Mouse (Mus musculus): ENCODE measurements around the gene Ddx54. TPM values are rescaled to one million over a fixed set of nuclear protein-coding genes. Genes with fewer than 3 reads are reported as not detected.

Ddx54 gene
- total RNA-seq (2021) = 10 to 100 TPM; 22.2 to 24.3 TPM

DNA sequence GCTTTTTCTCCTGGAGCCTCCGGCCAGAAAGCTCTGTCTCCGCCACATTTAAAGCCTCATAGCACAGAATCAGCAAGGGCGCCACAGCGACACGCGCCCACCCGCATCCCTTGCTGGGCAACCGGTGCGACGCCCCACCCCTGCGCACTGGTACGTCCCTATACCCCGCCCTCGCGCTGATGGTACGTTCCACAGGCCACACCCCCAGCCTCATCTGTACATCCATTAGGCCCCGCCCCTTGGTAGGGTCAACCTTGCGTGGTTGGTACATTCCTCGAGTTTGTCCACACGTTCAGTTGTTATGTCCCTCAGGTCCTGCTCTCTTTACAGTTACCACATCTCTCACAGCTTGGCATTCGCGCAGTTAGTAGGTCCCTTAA is at the start of gene Ddx54, which contains the start of gene Rita1:
Gene Ddx54 (plus strand): TSS at position 298 of the 380 bp plus-strand sequence.
Gene Rita1 (minus strand): TSS at position 148 of the 380 bp plus-strand sequence.
- DNase-seq = peak; percentile 97 to 99
- intact Hi-C loops (cut with DNase I) = no loop called here

DNA sequence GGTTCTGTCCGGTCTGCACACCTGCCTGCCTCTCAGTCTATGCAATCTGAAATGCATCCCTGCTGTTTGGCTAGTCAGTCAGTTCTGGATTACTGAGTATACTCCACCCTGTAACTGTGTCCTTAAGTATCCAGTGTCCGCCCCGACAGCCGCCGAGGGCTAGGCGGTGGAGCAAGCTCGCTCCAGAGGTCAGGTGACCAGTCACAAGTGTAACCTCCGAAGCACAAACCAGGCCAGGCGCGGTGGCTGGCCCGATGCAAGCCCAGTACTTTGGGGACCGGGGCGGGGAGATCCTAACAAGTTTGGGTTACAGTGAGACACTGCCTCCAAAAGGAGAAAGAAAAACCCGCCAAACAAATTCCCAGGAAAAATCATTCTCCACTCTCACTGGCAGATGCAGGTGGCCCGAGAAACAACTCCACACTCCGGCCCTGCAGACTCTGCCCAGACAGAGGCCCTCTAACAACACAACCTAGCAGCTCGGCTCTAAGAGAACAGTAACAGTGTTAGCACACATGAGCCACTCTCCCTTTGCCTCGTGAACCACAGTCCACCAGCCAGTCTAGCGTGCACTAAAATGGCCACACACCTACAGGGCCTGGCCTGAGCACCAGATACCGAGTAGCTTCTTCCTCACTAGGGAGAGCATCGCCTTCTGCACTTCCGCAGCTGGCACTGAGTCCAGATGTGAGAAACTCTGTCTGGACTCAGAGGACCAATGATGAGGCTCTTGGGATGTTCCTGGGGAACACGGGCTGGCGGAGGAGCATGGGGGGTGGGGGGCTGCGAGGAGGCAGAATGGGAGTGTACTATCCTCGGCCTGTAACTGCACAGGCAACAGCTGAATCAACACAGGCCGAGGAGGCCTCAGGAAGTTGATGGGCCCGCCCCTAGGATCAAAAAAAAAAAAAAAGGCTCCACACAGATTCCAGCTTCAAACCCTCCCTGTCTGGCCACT is 49.3 kb upstream of the Ddx54 start:
- intact Hi-C loops (cut with DNase I) = loop anchor here (5.0 kb wide), 1 partner anchor 46 kb away; no protein-coding TSS in a partner anchor
- DNase-seq = peak; percentile 64 to 68

DNA sequence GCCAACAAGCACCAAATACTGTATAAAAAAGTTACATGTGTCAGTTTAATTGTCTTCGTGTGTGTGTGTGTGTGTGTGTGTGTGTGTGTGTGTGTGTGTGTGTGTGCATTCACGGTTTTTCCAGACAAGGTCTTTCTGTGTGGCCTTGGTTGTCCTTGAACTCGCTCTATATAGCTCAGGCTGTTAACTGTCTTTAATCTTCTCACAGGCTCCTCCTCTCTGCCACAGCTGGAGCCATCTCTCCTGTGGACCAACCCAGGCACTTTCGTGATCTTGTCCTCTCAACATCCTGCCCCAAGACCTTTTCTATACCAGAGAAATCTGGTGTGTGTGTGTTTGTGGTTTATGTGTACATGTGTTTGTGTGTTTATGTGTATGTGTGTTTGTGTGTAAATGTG is 48.6 kb upstream of the Ddx54 start:
- DNase-seq = no peak
- intact Hi-C loops (cut with DNase I) = loop anchor here (5.0 kb wide), 1 partner anchor 47 kb away; no protein-coding TSS in a partner anchor

DNA sequence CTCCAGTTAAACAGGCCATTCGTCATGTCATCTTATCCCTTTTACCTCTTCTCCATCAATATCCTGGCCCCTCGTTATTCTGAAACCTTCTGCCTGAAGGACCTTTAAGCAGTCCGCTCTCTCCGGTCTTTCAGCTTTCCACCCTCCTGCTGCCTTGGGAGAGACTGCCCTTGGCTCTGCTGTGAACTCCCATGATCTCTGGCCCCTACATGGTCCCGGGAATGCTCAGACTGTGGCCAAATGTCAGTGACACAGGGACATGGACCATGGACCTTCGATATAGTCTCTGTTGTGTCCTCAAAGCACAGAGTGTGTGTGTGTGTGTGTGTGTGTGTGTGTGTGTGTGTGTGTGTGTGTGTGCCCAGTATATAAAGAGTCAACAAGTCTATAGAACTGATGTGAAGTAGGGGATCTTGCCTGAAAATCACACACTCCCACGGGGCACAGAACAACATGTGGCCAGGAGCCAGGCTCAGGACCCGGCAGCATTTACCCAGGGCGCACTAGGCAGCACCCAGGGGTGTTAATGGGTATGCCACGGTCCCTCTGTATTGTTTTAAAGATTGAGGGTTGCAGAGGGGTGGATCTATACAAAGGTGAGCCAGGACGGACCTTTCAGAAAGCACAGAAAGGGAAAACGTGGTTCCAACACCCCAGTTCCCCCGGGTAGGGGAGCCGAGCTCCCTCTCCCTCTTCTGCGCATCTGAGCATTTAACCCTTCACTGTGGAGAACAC is 47.2 kb upstream of the Ddx54 start:
- no peak for DNase-seq
- intact Hi-C loops (cut with DNase I) = no loop called here

DNA sequence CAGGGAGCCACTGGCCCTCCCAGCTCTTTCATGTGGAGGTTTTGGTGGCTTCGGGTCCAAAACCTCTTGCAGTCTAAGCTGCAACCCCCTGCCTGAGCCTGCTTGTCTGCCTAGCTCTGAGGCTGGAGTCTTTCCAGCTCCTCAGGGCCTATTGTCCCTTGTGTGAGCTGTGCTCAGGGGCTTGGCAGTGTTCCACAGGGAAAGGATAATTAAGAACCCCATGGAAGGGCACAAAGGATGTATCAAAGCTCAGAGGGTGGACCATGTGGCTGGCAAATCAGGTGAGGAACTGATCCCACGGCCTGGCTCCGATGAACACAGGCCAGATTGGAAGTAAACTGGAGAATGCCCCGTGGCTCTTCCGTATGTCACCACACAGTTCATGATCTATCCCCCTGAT is 46.4 kb upstream of the Ddx54 start:
- no peak for DNase-seq
- intact Hi-C loops (cut with DNase I) = no loop called here

DNA sequence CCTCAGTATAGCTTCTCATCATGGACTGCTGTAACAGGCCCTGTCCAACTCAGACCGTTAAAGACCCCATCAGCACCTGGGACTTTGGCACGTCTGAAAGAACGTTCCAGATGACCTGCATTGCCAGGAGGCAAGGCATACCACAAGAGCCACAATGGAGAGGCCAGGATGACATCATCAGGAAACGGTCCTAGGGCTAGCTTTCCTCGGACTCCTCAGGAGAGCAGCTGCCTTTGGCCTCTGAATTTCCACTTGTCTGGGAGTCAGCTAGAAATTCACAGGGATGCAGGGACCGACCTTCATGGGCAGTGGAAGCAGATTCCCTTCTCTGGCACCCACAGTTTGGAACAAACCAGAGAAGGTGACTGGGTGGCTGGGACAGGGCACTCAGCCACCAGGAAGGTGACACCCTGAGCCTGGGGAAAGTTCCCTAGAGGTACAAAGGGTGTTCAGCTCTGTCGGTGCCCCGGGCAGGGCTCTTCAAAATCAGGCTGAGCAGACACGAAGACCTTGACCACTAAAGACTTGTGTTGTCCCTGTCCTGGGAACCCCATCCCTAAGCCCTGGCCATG is 45.8 kb upstream of the Ddx54 start:
- intact Hi-C loops (cut with DNase I) = no loop called here

DNA sequence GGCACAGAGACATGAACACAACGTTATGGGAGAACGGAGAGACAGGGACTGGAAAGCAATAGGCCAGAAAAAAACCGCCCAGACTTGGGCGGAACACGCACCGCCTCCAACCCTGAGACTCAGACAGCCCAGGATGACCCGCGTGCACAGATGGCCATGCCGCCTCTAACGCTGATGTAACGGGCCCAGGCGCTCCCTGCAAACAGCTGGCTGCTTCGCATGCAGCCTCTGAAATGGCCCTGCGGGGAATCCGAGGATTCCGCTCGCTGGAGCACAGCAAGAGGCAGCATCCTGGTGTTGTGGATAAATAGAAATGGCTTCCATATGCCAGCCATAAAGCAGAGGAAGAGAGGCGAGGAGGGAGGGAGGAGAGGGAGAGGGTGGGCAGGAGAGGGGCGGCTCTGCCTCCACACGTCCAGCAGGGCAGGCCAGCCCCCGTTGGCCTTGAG is 45.3 kb upstream of the Ddx54 start:
- DNase-seq = peak; percentile 52 to 68
- intact Hi-C loops (cut with DNase I) = no loop called here

More for the DNA sequence above, 45.8 kb upstream of the Ddx54 start:
- peak in 1 of 2 experiments; percentile 60 for DNase-seq

DNA sequence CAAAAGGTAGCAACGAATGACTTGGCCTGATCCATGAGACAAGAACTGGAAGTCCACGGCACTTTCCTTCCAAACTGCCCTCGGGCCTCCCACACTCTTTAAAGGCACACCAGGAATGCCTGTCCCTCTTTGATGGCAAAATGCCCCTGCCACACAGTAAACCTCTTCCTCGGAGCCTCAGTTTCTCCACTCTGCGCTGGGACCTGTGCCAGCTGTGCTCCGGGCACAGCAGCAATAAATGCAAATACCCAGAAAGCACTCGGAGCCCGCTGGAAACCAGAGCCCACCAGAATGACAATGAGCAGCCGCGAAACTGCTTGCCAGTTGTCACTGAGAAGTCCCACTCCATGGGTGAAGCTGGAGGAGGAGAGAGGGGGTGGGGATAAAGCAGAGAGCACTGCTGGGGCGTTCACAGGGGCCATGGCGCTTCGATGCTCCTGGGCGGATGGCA is 44.8 kb upstream of the Ddx54 start:
- DNase-seq = no peak
- intact Hi-C loops (cut with DNase I) = loop anchor here (2.0 kb wide), 1 partner anchor 19 kb away; no protein-coding TSS in a partner anchor

DNA sequence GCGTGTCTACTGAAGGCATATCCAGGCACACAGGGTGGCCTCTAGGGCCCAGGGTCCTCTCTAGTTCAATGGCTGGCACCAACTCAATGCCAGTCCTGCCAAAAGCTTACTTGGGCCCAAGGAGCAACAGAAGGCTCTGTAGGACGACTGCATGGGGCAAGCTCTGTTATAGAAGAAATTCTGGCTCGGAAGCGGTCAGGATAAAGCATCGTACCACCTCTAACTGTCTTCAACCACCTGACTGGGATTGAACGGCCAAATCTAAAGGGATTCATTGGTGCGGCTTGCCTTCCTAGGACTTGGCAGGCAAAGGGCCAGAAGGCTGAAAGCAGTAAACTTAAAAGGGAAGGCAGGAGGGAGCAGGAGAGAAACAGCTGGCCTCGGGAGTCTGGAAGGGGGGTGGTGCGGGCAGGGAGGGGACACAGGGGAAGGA is 44.2 kb upstream of the Ddx54 start:
- intact Hi-C loops (cut with DNase I) = loop anchor here (2.0 kb wide), 1 partner anchor 18 kb away; no protein-coding TSS in a partner anchor
- DNase-seq = no peak

DNA sequence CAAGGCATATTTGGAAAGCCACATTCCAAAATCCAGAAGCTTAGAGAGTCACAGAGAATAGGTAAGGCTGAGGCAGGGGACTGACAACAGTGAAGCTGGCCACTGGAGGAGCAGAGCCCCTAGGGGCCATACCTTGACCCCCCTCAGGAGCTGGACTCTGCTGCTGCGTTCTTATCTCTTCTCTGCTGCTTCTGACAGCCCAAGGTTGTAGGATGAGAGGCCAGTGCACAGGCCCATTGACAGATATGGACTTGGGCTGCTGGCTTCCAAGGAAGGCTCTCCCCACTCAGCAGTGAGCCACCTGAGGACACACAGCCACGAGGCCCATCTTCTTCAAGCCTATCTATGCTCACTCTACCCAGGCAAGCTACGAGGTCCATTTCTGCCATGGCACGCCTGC is 43.6 kb upstream of the Ddx54 start:
- intact Hi-C loops (cut with DNase I) = loop anchor here (2.0 kb wide), 1 partner anchor 18 kb away; no protein-coding TSS in a partner anchor
- no peak for DNase-seq

DNA sequence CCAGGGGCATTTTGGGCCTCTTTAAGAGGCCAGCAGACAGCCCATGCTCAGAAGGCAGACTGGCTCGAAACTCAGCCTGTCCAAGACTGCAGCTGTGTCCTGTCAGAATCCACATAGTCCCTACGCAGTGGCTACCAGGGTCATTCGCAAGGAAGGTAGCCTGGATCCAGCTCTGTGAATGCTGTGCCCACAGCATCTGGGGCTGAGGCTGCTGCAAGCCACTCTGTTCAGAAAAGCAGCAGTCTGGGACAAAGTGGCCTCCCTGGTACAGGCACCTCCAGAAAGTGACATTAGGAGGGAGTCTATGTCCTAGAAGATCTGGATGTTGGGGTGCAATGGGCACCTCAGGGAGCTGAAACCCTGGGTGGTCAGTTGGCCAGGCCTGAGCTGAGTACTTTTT is 42.7 kb upstream of the Ddx54 start:
- no peak for DNase-seq
- intact Hi-C loops (cut with DNase I) = loop anchor here (2.0 kb wide), 1 partner anchor 17 kb away; no protein-coding TSS in a partner anchor

DNA sequence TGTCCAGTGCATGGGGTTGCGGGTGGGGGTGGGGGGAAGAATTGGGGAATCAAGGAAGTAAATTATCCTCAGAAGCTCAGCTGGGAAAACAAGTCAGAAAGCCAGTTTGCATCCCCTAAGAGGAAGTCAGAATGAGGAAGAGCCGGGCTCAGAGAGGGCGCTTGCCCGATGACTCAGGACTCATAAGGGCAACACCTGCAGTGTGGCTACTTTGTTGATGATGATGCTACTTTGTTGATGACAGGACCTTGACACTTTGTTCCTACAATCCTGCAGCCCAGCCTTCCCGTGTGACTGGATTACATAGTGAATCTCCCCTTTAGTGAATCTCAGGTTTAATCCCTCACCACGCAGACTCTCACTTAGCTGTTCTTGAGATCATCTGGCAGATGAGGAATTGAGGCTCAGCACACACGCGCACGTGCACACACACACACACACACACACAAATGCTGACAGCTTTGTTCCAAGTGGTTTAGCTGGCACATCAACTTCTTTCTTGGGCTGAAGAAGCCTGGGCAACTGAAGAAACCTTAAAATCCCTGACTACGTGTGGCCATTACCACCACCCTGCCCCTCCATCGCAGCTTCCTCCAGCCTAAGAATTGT is 42.1 kb upstream of the Ddx54 start:
- intact Hi-C loops (cut with DNase I) = no loop called here
- no peak for DNase-seq

DNA sequence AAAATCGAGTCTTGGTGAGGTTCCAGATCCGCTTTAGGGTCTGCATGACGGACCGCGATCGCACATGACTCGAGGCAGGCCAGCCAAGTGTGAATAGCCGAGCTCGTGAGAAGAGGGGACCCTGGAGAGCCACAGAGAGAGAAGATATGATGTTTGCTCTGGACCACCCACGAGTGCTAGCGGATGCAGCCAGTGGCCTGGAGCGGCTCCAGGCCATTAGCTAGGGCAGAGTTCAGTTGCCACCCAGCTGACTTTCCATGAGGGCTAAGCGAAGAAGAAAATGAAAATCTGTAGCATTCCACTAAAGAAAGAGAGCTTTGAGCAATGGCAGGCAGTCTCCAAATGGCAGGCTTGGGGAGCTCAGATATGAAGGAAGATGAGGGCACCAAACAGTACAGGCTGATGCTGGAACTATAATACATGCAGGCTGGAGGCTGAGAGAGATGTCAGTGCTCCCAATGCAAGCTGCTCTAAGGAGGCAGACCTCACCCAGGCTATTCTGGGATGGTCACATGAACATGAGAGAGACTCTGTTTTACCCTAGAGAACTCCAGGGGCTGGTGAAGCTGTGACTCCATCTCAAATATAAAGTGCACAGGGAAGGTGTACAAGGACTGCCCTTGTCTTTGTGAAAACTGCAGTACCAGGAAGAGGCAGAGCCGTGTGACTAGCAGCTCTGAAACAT is 41.3 kb upstream of the Ddx54 start:
- intact Hi-C loops (cut with DNase I) = no loop called here
- no peak for DNase-seq

DNA sequence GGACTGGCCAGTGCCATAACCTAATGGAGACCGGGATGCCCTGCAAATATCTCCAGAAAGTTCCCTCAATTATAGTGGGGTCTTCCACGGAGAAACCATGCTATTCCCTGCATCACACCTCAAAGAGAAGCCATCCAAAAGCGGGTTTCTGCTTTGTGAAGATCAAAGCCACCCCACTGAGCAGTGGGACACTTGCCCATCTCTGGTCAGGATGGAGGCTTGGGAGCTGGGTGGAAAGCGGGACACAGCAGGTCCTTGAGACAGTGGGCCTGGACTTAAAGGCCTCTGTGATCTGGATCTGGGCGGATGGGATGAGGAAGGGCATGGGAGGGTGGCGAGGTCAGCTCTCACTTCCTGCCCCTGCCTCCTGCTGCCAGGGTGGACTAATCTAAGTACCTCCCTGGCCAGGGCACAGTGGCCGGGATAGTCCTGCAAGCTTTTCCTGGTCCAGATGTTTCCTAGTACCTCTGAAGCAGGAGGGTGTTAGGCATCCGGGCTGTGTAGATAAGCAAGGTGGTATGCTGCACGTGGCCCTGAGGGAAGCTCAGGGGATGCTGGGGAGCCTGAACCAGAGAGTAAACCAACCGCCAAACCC is 38.0 kb upstream of the Ddx54 start:
- intact Hi-C loops (cut with DNase I) = no loop called here
- no peak for DNase-seq

DNA sequence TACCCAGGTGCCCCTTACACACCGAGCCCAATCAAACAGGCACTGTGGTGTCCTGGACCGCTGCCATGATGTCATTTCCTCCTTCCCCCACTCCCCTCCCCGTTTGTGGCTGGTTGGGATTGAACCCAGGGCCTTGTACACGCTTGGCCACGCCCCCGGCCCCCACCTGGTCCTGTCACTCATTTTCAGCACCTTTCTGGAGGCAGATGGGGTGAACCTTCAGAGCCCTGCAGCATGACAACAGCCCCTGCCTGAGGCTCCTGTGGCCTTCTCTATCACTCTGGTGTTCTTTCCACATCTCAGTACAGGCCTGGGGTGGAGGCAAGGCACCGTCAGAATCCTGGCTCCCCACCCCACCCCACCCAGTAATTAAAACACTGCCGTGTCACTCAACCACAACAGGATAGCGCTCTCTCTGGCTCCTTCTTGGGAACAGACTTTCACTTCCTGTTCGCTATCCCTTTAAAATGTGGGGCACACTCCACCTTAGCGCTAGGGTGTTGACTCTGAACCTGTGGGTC is 35.7 kb upstream of the Ddx54 start:
- DNase-seq = no peak
- intact Hi-C loops (cut with DNase I) = no loop called here

DNA sequence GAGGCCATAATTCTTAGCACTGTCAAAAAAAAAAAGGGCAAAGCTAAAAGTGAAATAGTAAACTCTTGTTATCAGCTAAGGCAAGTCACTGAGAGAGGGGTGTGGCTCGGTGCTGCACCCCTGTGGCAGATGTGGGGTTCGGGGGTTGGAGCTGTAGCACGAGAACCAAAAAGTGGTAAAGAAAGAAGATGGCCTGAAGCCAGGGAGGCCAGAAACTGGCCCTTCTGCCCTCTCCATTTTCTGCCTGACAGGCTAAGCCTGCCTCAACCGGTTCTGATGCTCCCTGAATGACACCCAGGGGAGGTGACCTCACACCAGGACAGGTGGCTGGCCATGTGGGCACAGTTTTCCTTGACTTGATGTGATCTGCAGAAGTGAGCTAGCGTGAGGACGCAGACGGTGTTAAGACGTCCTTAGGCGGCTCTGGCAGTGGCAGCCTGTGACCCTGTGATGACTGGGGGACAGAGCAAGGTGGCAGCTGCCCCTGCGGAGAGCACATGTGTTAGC is 34.6 kb upstream of the Ddx54 start:
- no peak for DNase-seq
- intact Hi-C loops (cut with DNase I) = no loop called here

DNA sequence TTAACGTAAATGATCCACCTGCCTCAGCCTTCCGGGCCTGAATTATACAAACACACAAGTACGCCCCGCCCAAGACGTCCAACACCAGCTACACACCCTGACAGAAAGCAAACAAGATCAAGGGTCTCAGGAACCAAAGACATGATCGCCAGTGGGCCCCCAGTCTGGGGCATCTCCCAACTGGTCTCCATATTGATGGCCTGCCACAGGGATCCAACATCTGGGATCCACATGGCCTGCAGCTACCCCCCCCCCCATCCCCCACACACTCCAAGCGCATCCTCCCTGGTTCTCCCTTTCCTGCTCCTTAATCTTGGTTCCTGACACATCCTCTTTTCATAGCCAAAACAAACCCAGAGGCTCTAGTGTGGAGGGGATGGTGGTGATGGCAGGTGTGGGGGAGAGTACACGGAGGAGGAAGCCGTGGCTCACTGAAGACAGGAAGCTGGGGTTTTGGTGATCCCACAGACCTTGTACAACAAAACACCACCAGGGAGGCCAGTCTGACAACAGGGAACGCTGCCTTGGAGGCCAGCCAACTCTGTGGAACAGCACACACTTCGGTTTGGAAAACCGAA is 33.9 kb upstream of the Ddx54 start:
- intact Hi-C loops (cut with DNase I) = no loop called here
- DNase-seq = peak; percentile 69 to 75

DNA sequence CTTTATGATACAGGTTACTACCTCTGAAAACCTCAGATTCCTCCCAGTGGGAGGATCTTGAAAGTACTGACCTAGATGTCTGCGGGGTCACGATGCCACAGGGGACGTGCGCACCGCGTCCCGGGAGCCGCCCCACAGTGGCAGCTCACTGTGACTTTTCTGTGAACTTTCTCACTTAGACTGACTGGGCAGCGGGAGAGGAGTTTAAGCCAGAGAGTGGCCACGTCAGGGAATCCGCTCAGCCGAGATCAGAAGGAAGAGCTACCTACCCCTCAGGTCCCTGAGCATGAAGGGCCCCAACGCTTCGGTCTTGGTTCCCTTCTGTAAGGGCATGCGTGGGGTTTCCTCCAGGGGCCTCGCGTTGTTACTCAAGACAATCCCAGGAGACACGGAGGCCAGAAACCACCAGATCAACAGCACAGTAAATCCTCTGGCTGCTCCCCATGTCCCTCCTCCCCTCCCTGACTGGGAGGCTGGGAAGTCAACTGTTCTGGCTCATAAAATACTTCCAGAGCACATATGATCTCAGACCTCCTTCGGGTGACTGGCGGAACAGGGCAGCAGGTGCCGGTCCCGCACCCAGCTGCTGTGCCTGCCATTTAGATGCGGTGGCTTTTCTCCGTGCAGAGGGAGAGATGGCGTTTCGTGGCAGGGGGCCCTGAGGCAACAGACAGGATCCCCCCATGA is 33.2 kb upstream of the Ddx54 start:
- DNase-seq = peak in 1 of 2 experiments; percentile 61
- intact Hi-C loops (cut with DNase I) = no loop called here
